Mouse (Mus musculus) spleen, adult 12 weeks (tissue): ENCODE results near the gene Slc22a3.

Source experiments
- DNase-seq: peaks from one replicate; pipeline ENCODE4 v3.0.0; 2022; ENCODE audit warnings: low spot score

Gene Slc22a3

GRCm38 (mm10) chr17:12507654-12508204 lies at the start of gene Slc22a3:
TSS of gene Slc22a3 (minus strand) at chr17:12507704.
- no peak for DNase-seq

DNA sequence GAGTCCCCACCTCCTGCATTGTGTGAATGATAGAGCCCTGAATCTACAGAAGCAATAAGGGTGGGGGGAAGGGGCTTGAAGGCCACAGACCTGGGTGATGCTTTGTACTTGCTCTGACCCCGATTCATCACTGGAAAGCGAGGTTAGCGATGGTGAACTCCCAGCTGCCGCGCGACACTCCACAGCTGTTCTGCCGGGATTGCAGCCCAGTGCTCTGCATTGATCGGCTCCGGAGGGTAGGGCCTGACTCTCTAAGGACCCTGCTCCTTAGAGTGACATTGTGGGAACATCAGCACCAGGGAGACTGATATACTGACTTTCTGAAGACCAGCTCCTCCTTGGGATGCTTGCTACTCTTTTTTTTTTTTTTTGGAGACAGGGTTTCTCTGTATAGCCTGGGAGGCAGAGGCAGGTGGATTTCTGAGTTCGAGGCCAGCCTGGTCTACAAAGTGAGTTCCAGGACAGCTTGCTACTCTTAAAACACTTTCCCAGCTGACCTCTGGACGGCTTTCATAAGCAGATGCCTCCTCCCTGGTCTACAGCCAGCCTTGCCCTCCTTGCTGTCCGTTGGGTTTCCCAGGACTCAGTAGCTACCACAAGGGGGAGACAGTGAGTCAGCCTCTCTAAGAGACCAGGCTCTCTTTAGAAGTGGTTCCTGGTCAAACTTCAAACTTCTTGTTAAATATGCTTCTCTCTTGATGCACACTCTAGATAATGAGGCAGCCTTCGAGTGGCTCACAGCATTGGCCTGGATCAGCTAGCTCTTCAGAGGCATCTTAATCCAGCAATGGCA lies 27.0 kb upstream of the Slc22a3 start:
- DNase-seq: peak; percentile 13

GRCm38 (mm10) chr17:12532115-12532514 lies 24.6 kb upstream of the Slc22a3 start:
- peak; percentile 12 for DNase-seq

DNA sequence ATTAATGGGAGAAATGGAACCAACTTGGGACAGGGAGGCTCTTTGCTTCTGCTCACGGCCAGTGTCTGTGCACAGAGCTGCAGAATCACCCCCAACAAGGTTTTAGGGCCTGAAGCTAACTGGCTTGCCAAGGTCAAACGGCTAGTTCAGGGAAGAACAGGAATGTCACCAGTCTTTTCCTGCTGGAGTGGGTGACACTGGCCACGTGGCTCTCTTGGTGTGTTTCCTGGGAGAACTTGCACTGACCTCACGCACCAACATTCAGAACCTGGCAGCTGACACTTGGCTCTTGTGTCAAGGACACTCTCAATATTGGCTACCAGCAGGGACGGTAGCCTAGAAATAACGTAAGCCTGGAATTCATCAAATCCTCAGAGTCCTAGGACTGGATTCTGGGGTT lies 22.6 kb upstream of the Slc22a3 start:
- DNase-seq: no peak

GRCm38 (mm10) chr17:12529384-12529985 lies 22.0 kb upstream of the Slc22a3 start:
- no peak for DNase-seq

- no peak for DNase-seq
These were observed 11.6 kb upstream of the Slc22a3 start for GRCm38 (mm10) chr17:12519089-12519488.

DNA sequence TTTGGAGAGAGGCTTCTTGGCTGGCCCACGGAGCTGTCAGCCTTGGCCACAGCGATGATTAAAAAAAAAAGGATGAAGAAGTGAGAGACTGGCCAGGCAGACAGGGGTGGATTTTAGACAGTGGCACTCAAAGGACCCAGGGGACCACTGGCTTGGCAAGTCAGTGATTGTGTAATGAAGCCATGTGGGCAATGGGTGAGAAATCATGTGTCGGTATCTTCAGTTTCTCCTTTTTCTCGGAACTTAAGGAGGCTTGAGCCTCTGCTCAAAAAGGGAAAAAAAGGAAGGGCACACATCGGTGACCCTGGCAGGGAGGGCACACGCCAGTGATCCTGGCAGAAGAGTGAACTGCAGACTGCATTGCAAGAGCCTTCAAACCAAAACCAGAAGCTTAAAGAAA lies 10.7 kb upstream of the Slc22a3 start:
- DNase-seq: no peak

- DNase-seq: no peak
These were observed 6.5 kb upstream of the Slc22a3 start for GRCm38 (mm10) chr17:12513997-12514396.

DNA sequence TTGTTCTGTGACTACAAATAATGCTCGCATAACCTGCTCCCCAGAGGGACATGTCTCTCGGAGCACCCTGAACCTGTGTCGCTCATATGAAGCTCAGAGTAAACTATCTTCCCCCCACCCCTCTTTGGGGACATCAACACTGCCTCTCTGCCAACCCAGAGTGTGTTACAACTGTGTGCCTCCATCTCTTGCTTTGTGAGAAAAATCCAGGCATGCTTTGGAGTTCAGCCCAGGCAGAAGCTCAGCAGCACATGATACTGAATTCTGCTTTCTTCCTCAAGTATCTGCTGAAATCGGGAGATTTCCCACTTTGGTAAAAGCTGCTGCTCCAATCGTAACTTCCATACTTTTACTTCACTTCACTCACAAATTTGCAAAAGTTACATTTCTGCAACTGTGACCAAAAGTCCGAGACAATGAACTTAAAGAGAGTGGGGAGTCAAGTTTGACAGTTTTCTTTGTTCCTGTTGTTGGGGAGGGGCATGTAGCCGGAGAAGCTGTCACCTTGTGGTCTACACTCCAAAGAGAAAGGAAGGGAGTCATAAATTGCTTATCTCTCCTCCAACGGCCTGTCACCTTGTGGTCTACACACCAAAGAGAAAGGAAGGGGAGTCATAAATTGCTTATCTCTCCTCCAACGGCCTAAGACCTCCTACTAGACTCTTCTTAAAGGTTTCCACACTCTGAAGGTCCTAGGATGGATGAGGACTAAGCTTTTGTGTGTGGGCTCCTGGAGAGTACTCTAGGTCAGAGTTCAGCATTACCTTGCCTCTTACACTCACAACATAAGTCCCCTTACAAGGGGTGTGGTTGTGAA lies 5.8 kb upstream of the Slc22a3 start:
- DNase-seq: no peak

DNA sequence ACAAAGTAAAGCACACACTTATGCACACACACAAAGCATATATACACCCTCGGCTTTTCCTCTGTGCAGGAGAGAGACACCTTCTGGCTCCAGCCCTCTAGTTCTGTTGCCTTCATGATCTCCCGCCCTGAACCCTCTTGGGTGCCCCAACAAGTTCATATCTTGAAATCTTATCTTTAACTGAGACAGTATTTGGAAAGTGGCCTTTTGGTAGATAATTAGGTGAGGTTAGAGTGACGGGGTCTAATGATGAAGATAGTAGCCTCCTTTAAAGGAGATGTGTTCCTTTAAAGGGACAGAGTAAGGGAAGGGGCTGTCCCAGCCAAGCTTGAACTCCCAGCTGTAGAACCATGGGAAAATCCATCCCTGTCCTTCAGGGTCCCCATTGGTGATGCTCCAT lies 3.7 kb upstream of the Slc22a3 start:
- no peak for DNase-seq

GRCm38 (mm10) chr17:12508376-12508775 lies 872 bp upstream of the Slc22a3 start:
- DNase-seq: no peak

DNA sequence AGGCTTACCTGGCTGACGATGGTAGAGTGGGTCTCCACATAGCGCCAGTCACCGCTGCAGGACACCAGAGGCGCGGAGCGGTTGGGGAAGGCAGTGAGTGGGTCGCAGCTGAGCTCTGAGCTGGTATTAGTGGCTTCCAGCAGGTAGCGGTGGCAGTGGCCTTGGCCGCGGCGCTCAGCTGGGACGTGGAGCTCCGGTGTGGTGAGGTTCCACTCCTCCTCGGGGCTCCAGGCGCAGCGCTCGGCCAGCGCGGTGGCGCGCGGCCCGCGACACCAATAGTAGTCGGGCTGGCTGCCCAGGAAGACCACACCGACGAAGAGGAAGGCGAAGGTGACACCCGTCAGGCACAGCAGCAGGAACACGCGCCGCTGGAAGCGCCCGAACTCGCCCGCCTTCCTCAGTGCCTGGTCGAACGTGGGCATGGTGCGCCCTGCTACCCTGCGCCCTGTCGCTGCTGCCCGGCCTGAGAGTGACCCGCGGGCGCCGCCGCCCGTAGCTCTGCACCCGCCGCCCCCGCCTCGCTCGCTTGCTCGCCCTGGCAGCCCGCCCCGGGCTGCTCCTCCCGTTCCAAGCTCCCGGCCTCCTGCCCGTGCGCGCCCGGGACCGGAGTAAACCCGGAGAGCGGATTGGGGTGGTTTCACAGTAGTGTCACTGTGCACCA lies 471 bp downstream of the Slc22a3 start:
- no peak for DNase-seq

- DNase-seq: no peak
These were observed 1.8 kb downstream of the Slc22a3 start for GRCm38 (mm10) chr17:12505708-12506107.

- DNase-seq: no peak
These were observed 8.1 kb downstream of the Slc22a3 start for GRCm38 (mm10) chr17:12499426-12499825.

GRCm38 (mm10) chr17:12495558-12495957 lies 11.9 kb downstream of the Slc22a3 start:
- DNase-seq: no peak

GRCm38 (mm10) chr17:12491591-12491990 lies 15.9 kb downstream of the Slc22a3 start:
- DNase-seq: no peak

DNA sequence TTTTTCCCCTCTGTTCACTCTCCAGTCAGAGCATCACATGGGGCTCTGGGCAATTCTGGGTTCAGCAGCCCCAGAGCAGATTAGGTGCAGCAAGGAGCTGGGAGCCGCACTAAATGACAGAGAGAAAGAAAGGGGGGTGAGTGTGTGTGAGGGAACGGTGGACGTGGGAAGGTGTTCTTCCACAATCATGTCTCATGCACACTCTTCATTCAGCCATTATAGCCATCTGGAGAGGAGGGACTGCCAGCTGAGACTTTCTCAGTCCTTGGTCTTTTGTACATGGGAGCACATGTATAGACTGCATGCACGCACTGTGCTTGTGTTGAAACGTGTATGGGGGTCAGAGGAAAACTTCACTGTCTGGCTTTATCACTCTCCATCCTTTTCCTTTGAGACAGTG lies 17.6 kb downstream of the Slc22a3 start:
- DNase-seq: no peak

- DNase-seq: no peak
These were observed 21.8 kb downstream of the Slc22a3 start for GRCm38 (mm10) chr17:12485657-12486056.

- no peak for DNase-seq
These were observed 28.1 kb downstream of the Slc22a3 start for GRCm38 (mm10) chr17:12479416-12479815.

DNA sequence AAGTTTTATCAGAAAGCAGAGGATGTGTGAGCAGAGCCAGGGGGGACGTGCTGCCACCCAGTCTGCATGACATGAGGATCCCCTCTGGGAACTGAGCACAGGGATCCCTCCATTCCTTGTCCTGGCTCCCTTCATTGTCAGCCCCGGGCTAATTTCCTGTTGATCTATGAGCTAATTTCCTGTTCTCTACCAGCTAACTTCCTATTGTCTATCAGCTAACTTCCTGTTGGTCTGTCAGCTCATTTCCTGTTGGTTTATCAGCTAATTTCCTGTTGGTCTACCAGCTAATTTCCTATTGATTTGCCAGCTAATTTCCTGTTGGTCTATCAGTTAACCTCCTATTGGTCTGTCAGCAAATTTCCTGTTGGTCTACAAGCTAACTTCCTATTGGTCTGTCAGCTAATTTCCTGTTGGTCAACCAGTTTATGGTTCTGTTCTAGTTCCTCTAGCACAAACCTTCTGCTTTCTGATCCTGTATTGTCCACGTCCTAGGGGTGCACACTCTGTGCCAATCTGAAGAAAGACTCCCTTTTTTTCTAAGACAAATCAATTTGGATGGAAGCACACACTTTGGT lies 32.9 kb downstream of the Slc22a3 start:
- no peak for DNase-seq

DNA sequence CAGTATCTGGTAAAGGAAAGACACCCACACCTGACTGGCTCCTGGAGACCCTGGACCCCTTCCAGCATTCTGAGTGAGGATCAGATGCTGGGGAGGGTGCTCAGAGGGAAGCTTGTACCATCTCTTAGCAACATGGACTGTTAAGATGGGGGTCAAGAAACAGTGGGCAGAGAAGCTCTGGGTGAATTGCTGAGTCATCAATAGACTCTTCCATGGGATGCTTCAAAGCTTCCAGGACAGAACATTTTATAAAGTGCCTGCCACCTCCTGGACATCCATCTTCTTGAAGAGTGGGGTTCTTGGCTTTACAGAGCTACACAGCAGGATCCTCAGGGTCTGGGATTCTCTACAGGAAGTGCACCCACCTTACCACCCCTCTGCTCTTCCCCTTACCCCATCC lies 35.0 kb downstream of the Slc22a3 start:
- DNase-seq: no peak

DNA sequence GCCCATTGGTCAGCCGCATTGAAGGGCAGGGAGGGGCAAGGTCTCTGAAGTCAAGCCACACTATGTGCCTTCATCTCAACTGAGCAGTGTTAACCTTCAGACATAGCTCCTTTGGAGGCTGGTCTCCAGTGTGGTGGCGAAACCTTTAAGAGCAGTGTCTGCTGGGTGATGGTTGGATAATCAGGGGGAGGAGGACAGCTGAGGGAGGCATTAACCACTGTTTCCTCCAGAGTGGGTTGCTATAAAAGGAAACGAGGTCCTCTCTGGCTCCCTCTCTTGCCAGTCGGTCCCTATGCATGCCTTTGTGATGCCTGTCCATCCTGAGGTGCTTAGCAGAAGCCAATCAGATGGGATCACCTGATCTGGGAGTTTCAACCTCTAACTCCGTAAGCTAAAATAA lies 38.8 kb downstream of the Slc22a3 start:
- no peak for DNase-seq
